Mouse (Mus musculus): ENCODE measurements around the gene Ppp1r9b.

Gene Ppp1r9b

GRCm38 (mm10) chr11:95000548-95000947 is 9.7 kb downstream of the Ppp1r9b start:
- TF ChIP-seq GATA4 (IDR thresholded peaks at IDR 0.05; ENCODE audit: insufficient replicate concordance, low read length) = no peak

- TF ChIP-seq GATA4 (IDR thresholded peaks at IDR 0.05; ENCODE audit: insufficient replicate concordance, low read length) = no peak
These were observed 10.2 kb downstream of the Ppp1r9b start for GRCm38 (mm10) chr11:95001058-95001457.

GRCm38 (mm10) chr11:95001584-95002347 is 10.9 kb downstream of the Ppp1r9b start:
- no peak for TF ChIP-seq GATA4 (IDR thresholded peaks at IDR 0.05; ENCODE audit: insufficient replicate concordance, low read length)

GRCm38 (mm10) chr11:95002705-95003104 is 11.9 kb downstream of the Ppp1r9b start:
- no peak for TF ChIP-seq GATA4 (IDR thresholded peaks at IDR 0.05; ENCODE audit: insufficient replicate concordance, low read length)

GRCm38 (mm10) chr11:95004136-95004936 is 13.5 kb downstream of the Ppp1r9b start:
- TF ChIP-seq GATA4 (IDR thresholded peaks at IDR 0.05; ENCODE audit: insufficient replicate concordance, low read length) = no peak

- TF ChIP-seq GATA4 (IDR thresholded peaks at IDR 0.05; ENCODE audit: insufficient replicate concordance, low read length) = no peak
These were observed 14.0 kb downstream of the Ppp1r9b start for GRCm38 (mm10) chr11:95004937-95005198.

- TF ChIP-seq GATA4 (IDR thresholded peaks at IDR 0.05; ENCODE audit: insufficient replicate concordance, low read length) = no peak
These were observed 15.2 kb downstream of the Ppp1r9b start for GRCm38 (mm10) chr11:95006038-95006437.

GRCm38 (mm10) chr11:95006525-95007219 is 15.8 kb downstream of the Ppp1r9b start:
- no peak for TF ChIP-seq GATA4 (IDR thresholded peaks at IDR 0.05; ENCODE audit: insufficient replicate concordance, low read length)

- no peak for TF ChIP-seq GATA4 (IDR thresholded peaks at IDR 0.05; ENCODE audit: insufficient replicate concordance, low read length)
These were observed 16.6 kb downstream of the Ppp1r9b start for GRCm38 (mm10) chr11:95007418-95007817.

GRCm38 (mm10) chr11:95008661-95009628 is 18.1 kb downstream of the Ppp1r9b start:
- TF ChIP-seq GATA4 (IDR thresholded peaks at IDR 0.05; ENCODE audit: insufficient replicate concordance, low read length) = no peak

- TF ChIP-seq GATA4 (IDR thresholded peaks at IDR 0.05; ENCODE audit: insufficient replicate concordance, low read length) = no peak
These were observed 18.8 kb downstream of the Ppp1r9b start, which contains the start of gene Samd14 for GRCm38 (mm10) chr11:95009629-95010014. Gene Samd14 (plus strand): TSS chr11:95009879.

GRCm38 (mm10) chr11:95010141-95010739 is 19.4 kb downstream of the Ppp1r9b start:
- TF ChIP-seq GATA4 (IDR thresholded peaks at IDR 0.05; ENCODE audit: insufficient replicate concordance, low read length) = no peak

GRCm38 (mm10) chr11:95011416-95011815 is 20.6 kb downstream of the Ppp1r9b start:
- TF ChIP-seq GATA4 (IDR thresholded peaks at IDR 0.05; ENCODE audit: insufficient replicate concordance, low read length) = no peak

- no peak for TF ChIP-seq GATA4 (IDR thresholded peaks at IDR 0.05; ENCODE audit: insufficient replicate concordance, low read length)
These were observed 21.2 kb downstream of the Ppp1r9b start for GRCm38 (mm10) chr11:95012075-95012474.

All from liver, adult (tissue).